Mouse (Mus musculus) bone marrow, adult 2 months (tissue): Measurements from ENCODE around the gene Zfp184.

Experiments
- CTCF ChIP-seq: fragments of 200-500 bp; IDR thresholded peaks from 2 replicates; pipeline ENCODE4 v1.5.1; 2011; ENCODE audit warnings: low read length, control low read depth; ENCODE audit not compliant: control insufficient read depth, insufficient read depth
- POLR2A ChIP-seq: fragments of 200-500 bp; IDR thresholded peaks from 2 replicates; pipeline ENCODE4 v1.6.1; 2011; ENCODE audit warnings: low read depth, mild to moderate bottlenecking, control low read depth, low read length, borderline replicate concordance; ENCODE audit not compliant: control insufficient read depth

DNA sequence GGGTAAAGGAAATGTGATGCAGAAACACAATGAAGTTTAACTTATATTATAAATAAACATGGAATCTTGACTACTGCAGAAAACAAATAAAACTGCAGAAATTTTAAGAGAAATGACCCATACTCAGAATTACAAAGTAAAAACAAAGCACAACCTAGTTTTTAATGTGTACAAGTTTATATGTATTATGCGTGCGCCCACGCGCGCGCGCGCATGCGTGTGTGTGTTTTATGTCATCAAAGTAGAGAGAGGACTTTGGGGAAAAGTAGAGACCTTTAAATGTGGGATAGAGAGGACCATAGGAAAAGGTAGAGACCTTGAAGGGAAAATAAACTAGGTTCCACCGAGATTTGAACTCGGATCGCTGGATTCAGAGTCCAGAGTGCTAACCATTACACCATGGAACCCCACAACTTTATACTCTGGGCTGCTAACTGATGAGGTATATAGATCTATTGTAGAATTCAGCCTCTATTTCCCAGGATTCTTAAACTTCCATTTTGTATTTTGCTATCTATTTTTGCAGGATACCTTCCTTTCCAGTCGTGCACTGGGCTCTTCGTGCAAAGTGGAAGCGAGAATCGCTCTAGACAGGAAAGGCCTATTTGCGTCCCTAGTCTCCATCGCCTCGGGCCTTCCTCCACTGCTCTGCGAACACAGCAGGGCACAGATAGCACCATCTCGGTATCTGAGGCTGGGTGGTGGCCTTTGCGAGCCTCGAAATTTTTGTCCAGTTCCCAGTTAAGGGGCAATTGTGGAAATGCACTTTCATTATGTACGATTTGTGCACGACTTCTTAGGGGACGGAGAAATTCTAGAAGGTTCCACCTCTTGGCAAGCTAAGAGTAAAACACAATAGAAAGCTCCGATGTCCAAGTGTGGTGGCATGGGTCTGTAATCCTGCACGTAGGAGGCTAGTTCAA is 11.0 kb upstream of the Zfp184 start:
- TF ChIP-seq CTCF (no peak), POLR2A (no peak)
